Mouse (Mus musculus) forebrain, embryonic 10.5 days (tissue): ENCODE results near the gene Cdc26. TPM values are rescaled to one million over a fixed set of nuclear protein-coding genes. Genes with fewer than 3 reads are reported as not detected.

Experiments used
- DNase-seq: peaks from one replicate; pipeline ENCODE4 v3.0.0-alpha.2; 2017; ENCODE audit warnings: low spot score; ENCODE audit errors: extremely low spot score
- H3K27ac ChIP-seq: fragments of 300-500 bp; sonication (generic); 2 replicates; pipeline ENCODE4 v1.5.1; 2016; ENCODE audit warnings: mild to moderate bottlenecking
- H3K27me3 ChIP-seq: fragments of 300-500 bp; sonication (generic); 2 replicates; pipeline ENCODE4 v1.6.1; 2016; ENCODE audit warnings: mild to moderate bottlenecking; ENCODE audit not compliant: poor library complexity, severe bottlenecking
- H3K36me3 ChIP-seq: fragments of 300-500 bp; sonication (generic); replicated peaks from 2 replicates; pipeline ENCODE4 v1.6.1; 2016; ENCODE audit warnings: mild to moderate bottlenecking, moderate library complexity
- H3K4me1 ChIP-seq: fragments of 300-500 bp; sonication (generic); 2 replicates; pipeline ENCODE4 v1.6.1; 2016
- H3K4me3 ChIP-seq: fragments of 300-500 bp; sonication (generic); 2 replicates; pipeline ENCODE4 v1.5.1; 2016; ENCODE audit warnings: mild to moderate bottlenecking, moderate library complexity
- H3K9me3 ChIP-seq: fragments of 300-500 bp; sonication (generic); 2 replicates; pipeline ENCODE4 v1.6.1; 2016; ENCODE audit warnings: mild to moderate bottlenecking, moderate library complexity
- WGBS: fragments of 180-500 bp; shearing (Covaris S2); methylation state at CpG from one replicate; pipeline ENCODE4 v1.1.7; 2016; 5-methylcytosine and 5-hydroxymethylcytosine counted together
- polyA plus RNA-seq: library from polyadenylated mRNA; unstranded; fragments of >200 nt; fragmentation: Nextera tagmentation; extraction: Ambion mirVana; gene quantifications from 2 replicates; pipeline ENCODE4 v1.2.1, GENCODE M21; 2016

The Cdc26 gene
- polyA plus RNA-seq, 1 experiment from 2014 or later: 202 TPM

- H3K9me3 ChIP-seq: no peaks in the 10 kb centered on the region
- H3K4me1 ChIP-seq: no peaks in the 10 kb centered on the region
- H3K27me3 ChIP-seq: no peaks in the 10 kb centered on the region
- no peak overlapping the region for H3K4me3 ChIP-seq
- WGBS: 83% methylated on average over 2 of the region's 2 CpGs
- no peak for DNase-seq
- no peak overlapping the region for H3K27ac ChIP-seq
- peaks cover 32% of the 10 kb centered on the region for H3K36me3 ChIP-seq
These were observed 60.1 kb downstream of the Cdc26 start for GRCm38 (mm10) chr4:62348329-62348705.

GRCm38 (mm10) chr4:62347605-62348328, 60.7 kb downstream of the Cdc26 start:
- no peaks in the 10 kb centered on the region for H3K9me3 ChIP-seq
- no peak overlapping the region for H3K27ac ChIP-seq
- 84% methylated on average over 9 of the region's 9 CpGs for WGBS
- no peak overlapping the region for H3K4me3 ChIP-seq
- H3K27me3 ChIP-seq: no peaks in the 10 kb centered on the region
- H3K4me1 ChIP-seq: no peaks in the 10 kb centered on the region
- peaks cover 32% of the 10 kb centered on the region for H3K36me3 ChIP-seq
- DNase-seq: no peak

GRCm38 (mm10) chr4:62345827-62346226, 62.6 kb downstream of the Cdc26 start:
- no peak overlapping the region for H3K4me3 ChIP-seq
- peaks cover 27% of the 10 kb centered on the region for H3K36me3 ChIP-seq
- H3K9me3 ChIP-seq: no peaks in the 10 kb centered on the region
- no peak for DNase-seq
- WGBS: 83% methylated on average over 4 of the region's 4 CpGs
- no peaks in the 10 kb centered on the region for H3K27me3 ChIP-seq
- H3K27ac ChIP-seq: no peak overlapping the region
- H3K4me1 ChIP-seq: no peaks in the 10 kb centered on the region

- Histone ChIP-seq H3K4me1 (no peaks in the 10 kb centered on the region), H3K27ac (no peak overlapping the region), H3K9me3 (no peaks in the 10 kb centered on the region), H3K27me3 (no peaks in the 10 kb centered on the region), H3K4me3 (no peak overlapping the region), H3K36me3 (peaks cover 26% of the 10 kb centered on the region)
- 94% methylated on average over 1 of the region's 1 CpGs for WGBS
- no peak for DNase-seq
These were observed 64.4 kb downstream of the Cdc26 start for GRCm38 (mm10) chr4:62344000-62344399.

- H3K27me3 ChIP-seq: no peaks in the 10 kb centered on the region
- no peak overlapping the region for H3K4me3 ChIP-seq
- H3K4me1 ChIP-seq: no peaks in the 10 kb centered on the region
- H3K36me3 ChIP-seq: peaks cover 21% of the 10 kb centered on the region
- WGBS: 92% methylated on average over 5 of the region's 5 CpGs
- no peak overlapping the region for H3K27ac ChIP-seq
- DNase-seq: no peak
- H3K9me3 ChIP-seq: no peaks in the 10 kb centered on the region
These were observed 69.9 kb downstream of the Cdc26 start for GRCm38 (mm10) chr4:62338536-62338935.

Other genes starting within 250 kb of the Cdc26 start
- 19.7 and 22.1 TPM in 2 replicates for gene Zfp37, start 177.6 kb downstream of the Cdc26 start, polyA plus RNA-seq
- 8.6 and 10.1 TPM in 2 replicates for gene Slc31a2, start 146.1 kb downstream of the Cdc26 start, polyA plus RNA-seq
- 18.1 and 18.5 TPM in 2 replicates for gene Fkbp15, start 48.1 kb downstream of the Cdc26 start, polyA plus RNA-seq
- 54.9 and 55.1 TPM in 2 replicates for gene Slc31a1, start 47.9 kb downstream of the Cdc26 start, polyA plus RNA-seq
- gene Prpf4, start 155 bp upstream of the Cdc26 start, polyA plus RNA-seq: 37.8 and 38.3 TPM in 2 replicates
- 0.17 TPM in 1 of 2 replicates, not detected in the other for gene Rnf183, start 26.6 kb upstream of the Cdc26 start, polyA plus RNA-seq
- gene Wdr31, start 62.3 kb upstream of the Cdc26 start, polyA plus RNA-seq: 14.6 and 17.4 TPM in 2 replicates
- 1.1 and 1.4 TPM in 2 replicates for gene Bspry, start 71.4 kb upstream of the Cdc26 start, polyA plus RNA-seq
- gene Hdhd3, start 94.8 kb upstream of the Cdc26 start, polyA plus RNA-seq: 10.3 and 11.2 TPM in 2 replicates
- gene Alad, start 111.3 kb upstream of the Cdc26 start, polyA plus RNA-seq: 125 and 127 TPM in 2 replicates
- gene Pole3, start 116.4 kb upstream of the Cdc26 start, polyA plus RNA-seq: 145 and 147 TPM in 2 replicates
- 1.3 and 1.5 TPM in 2 replicates for gene 4933430I17Rik, start 116.7 kb upstream of the Cdc26 start, polyA plus RNA-seq
- gene Rgs3, start 151.2 kb upstream of the Cdc26 start, polyA plus RNA-seq: 29.8 and 36.3 TPM in 2 replicates